Mouse (Mus musculus) thymus, adult 18-20 months (tissue): Measurements from ENCODE around the gene Hist1h1c.
A peak's percentile ranks its signal among the peaks of the same experiment; 100 is the strongest.
"Not testable (repeated sequence)": the region's sequence is repeated elsewhere in the genome, so short reads cannot be mapped to it uniquely, and the experiment has no call there.

Experiments
- DNase-seq, 2 experiments: peaks; one replicate each; pipeline ENCODE4 v3.0.0; 2022; ENCODE audit warnings: mixed read lengths in 2 of 2

The Hist1h1c gene

DNA sequence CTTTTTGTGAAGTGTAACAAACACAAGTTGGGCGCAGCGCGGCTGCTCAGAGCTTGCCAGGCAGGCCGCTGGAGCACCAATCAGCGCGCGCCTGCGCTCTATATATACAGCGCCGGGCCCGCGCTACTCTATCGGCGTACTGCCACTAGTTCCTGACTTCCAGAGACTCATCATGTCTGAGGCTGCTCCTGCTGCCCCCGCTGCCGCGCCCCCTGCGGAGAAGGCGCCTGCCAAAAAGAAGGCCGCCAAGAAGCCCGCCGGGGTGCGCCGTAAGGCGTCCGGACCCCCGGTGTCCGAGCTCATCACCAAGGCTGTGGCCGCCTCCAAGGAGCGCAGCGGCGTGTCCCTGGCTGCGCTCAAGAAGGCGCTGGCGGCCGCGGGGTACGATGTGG, at the start of gene Hist1h1c:
TSS of gene Hist1h1c (plus strand) at position 132 of the 392 bp plus-strand sequence.
- DNase-seq, result peak; percentile 88 to 94

DNA sequence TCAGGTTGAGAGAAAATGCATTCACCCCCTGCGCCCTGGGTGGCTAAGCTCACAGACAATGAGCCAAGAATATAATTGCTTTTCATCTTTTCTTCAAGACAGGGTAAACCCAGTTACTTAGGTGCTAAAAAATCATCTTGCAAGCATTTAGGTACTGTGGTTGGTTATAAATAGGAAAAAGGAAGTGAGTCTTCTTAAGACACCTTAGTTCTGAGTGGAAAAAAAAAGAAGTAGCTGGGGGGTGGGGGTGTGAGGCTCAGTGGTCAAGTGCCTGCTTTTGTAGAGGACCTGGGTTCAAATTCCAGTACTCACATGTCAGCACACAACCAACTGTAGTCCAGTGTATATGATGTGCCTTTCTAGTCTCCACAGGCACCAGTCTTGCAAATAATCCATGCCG, 49.7 kb upstream of the Hist1h1c start:
- DNase-seq, result no peak

DNA sequence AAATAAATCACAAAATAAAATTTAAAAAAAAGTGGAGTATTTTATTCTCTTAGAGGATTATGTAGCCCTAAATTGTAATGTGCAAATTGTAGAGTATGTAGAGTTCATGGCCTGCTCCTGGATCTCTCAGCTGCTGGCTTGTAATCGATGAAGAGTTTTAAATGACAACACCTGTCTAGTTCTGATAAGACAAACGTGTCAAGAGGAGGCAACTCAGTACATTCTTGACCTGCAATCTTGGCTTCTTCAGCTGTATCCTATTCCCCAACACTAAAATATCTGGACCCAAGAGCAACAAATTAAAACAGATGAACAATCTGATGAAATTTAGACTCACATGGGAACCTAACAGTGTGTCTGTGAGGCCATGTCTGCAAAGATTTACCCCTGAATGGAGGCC, 49.1 kb upstream of the Hist1h1c start:
- DNase-seq, result no peak

GRCm38 (mm10) chr13:23693856-23694440, 44.7 kb upstream of the Hist1h1c start:
- DNase-seq, result no peak

GRCm38 (mm10) chr13:23694956-23695355, 43.7 kb upstream of the Hist1h1c start:
- no peak for DNase-seq

GRCm38 (mm10) chr13:23695514-23695913, 43.1 kb upstream of the Hist1h1c start, which contains the start of gene Hist1h1t:
Gene Hist1h1t (plus strand): TSS chr13:23695814.
- DNase-seq, result no peak

GRCm38 (mm10) chr13:23696061-23696474, 42.5 kb upstream of the Hist1h1c start:
- no peak for DNase-seq

DNA sequence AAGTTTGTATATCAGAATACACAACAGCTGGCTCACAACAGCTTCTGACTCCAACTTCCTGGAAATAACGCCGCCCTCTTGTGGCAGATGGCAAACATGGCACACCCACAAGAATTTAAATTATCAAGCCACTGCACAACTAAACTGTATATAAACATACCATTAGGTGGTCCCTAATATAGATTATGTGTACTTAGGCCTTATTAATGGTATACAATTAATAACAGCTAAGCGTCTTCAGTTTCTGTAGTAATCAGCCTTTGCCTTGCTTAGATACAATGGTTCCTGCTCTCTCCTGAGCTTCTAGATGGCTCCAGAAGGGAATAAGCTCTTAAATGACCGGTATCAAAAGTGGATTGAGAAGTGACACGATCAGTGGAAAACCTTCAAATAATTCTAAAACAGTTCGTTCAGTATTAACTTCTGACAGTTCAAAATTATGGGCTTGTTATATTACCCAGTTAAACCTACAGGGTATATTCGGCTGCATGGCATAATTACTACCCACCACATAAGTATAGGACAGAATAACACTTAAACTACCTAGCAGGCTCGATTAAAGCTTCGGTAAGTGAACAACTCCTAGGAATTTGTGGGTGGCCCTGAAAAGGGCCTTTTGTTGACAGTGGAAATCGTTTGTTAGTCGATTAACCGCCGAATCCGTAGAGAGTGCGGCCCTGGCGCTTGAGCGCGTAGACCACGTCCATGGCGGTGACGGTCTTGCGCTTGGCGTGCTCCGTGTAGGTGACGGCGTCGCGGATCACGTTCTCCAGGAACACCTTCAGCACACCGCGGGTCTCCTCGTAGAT, 40.9 kb upstream of the Hist1h1c start:
- peak in 1 of 2 experiments; percentile 59 for DNase-seq

GRCm38 (mm10) chr13:23698300-23698693, 40.3 kb upstream of the Hist1h1c start, which contains the start of gene Hist1h4c:
Gene Hist1h4c (minus strand): TSS chr13:23698454.
- peak; percentile 95 to 99 for DNase-seq

GRCm38 (mm10) chr13:23698996-23699395, 39.6 kb upstream of the Hist1h1c start:
- no peak for DNase-seq

- no peak for DNase-seq
These were observed 38.8 kb upstream of the Hist1h1c start for GRCm38 (mm10) chr13:23699767-23700166.

DNA sequence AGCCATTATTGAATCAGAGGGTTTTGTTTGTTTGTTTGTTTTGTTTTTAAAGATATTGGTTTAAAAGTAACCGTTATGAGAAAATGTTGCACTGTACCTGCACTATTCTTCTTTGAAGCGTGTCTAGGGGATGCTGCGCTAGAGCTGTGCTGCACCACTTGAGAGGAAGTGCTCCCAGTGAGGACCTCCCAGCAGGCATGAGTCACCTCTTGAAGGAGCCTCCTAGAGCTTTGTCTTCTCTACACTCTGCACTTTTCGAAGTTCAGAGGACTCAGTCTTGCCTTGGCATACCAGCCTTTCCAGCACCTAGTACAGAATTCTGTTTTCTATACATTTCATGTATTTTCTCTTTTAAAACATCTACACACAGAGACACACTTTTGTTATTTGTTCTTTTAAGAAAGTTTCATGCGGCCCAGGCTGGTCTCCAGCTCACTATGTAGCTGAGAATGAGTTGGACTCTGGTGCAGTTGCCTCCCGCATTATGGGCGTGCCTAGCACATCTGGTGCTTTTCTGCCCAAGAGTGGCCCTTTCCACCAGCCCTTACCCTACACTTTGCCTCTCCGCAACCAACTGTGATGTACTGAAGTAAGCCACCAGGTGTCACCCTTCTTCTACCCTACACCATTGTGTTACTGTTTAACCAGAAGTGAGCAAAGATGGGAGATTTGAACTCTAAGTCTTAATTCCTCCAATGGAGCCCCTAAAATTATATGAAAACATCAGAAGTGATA, 37.7 kb upstream of the Hist1h1c start:
- DNase-seq, result peak; percentile 58 to 77

DNA sequence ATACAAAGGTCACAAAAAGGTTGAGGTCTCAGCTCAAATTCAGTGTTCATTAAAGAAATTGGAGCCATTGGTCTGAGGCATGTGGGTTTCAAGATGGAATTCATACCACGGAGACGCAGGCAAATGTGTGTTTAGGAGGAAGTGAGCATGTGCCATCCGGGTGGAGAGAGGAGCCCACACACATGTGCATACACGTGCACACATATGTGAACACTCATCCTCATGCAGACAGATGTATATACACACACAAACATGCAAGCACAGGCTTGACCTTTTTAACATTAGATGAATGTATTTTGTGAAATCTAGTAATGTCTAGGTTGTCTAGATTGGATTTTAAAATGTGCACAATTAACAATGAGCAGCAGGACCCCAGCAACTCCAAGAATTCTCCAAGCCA, 36.4 kb upstream of the Hist1h1c start:
- DNase-seq, result no peak

DNA sequence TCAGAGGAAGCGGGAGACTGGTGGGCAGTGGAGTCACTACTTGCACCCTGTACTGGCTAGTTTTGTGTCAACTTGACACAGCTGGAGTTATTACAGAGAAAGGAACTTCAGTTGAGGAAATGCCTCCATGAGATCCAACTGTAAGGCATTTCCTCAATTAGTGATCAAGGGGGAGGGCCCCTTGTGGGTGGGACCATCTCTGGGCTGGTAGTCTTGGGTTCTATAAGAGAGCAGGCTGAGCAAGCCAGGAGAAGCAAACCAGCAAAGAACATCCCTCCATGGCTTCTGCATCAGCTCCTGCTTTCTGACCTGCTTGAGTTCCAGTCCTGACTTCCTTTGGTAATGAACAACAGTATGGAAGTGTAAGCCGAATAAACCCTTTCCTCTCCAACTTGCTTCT, 35.8 kb upstream of the Hist1h1c start:
- not testable (repeated sequence) for DNase-seq

DNA sequence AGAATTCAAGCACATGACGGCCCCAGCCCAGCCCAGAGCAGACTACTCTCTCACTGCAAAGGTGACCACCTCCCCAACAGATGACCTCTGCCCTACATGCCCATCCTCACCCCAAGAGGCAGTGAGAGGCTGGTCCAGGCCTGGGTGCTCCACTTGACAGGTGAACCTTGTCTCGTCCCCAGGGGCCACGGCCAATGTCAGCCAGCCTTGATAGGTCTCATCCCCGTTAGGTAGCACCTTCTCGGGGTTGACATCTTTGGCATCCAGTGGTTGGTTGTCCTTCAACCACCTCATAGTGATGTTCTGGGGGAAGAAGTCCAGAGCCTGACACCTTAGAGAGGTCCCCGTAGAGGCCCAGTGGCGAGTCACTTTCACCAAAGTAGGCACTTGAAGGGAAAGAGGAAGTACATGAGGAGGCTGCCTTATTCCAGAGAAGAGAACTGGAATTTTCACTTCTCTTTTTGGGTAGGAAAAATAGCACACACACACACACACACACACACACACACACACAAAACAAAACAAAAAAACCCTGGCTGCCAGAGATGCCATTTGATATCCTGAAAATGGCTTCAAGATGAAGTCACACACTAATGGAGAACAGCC, 32.8 kb upstream of the Hist1h1c start:
- DNase-seq, result no peak

GRCm38 (mm10) chr13:23706771-23707170, 31.8 kb upstream of the Hist1h1c start:
- no peak for DNase-seq

GRCm38 (mm10) chr13:23708041-23708440, 30.6 kb upstream of the Hist1h1c start:
- DNase-seq, result no peak

DNA sequence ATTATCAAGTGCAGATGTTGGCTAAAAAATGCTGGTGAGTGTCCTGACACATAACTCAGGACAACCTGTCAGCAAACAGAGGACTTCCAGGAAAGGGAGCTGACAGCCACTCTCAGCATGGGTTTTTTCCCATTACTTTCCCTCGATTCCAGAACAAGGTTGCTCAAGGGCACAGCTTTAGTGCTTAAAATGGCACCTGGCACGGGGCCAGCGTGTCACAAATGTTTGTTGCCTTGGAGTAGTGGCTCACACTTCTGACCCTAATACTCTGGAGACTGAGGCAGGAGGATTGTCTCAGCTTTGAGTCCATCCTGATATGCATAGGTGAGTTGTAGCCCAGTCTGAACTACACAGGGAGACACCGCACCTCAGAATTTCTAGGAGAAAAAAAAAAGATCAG, 30.0 kb upstream of the Hist1h1c start:
- no peak for DNase-seq

- no peak for DNase-seq
These were observed 28.8 kb upstream of the Hist1h1c start for GRCm38 (mm10) chr13:23709714-23710373.

- peak; percentile 67 to 77 for DNase-seq
These were observed 28.1 kb upstream of the Hist1h1c start, which contains the start of gene Hfe for GRCm38 (mm10) chr13:23710374-23711089. Gene Hfe (minus strand): TSS chr13:23710854.

DNA sequence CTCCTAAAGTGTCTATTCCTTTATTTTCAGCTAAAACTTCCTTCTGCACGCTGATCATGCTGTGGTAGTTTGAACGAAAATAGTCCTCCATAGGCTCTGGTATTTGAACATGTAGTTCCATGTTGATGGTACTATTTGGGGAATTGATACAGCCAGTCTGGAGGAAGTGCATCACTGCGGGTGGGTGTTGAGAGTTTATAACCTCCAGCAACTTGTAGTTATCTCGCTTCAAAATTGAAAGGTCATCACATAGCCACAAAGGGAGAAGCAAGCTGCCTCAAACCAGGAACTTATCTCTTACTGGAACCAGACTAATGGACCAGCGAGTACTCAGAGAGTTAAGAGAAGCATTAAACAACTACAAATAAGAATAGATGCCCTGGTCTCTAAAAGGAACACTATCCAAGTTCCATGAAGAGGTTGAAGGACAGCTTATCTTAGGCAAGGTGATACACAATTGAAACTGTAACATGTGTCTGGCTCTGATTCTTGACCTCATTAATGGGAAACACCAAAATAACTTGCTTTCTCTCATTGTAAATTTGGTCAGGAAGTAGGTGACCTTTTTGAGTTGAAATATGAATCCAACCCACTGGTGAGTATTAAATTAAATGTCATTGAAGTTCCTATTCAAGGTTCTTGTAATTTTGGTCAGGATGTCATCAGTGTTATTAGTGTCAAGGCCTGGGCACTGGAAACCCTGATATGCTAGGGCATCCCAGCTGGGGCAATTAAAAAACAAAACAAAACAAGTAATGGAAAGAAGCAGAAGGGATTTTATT, 22.2 kb upstream of the Hist1h1c start:
- no peak for DNase-seq
